Mouse (Mus musculus) MEL (cell line): ENCODE results near the gene Hectd1.

Experiments used
- BHLHE40 ChIP-seq: IDR thresholded peaks from 2 replicates; pipeline ENCODE4 v1.6.1; 2012; ENCODE audit warnings: low read depth, mild to moderate bottlenecking, inconsistent platforms, low read length, improper control_type of control experiment, borderline replicate concordance
- CTCF ChIP-seq, 3 experiments: IDR thresholded peaks in 2 of 3; conservative IDR thresholded peaks in 1 of 3; 2 replicates each; pipeline ENCODE4 v1.5.1; 2011 to 2012; ENCODE audit warnings: low read length in 3 of 3, low read depth in 2 of 3, mild to moderate bottlenecking in 2 of 3, improper control_type of control experiment in 1 of 3, inconsistent platforms in 1 of 3, mixed read lengths in 1 of 3, moderate library complexity in 1 of 3; ENCODE audit not compliant: control insufficient read depth in 1 of 3, insufficient read depth in 1 of 3, poor library complexity in 1 of 3, severe bottlenecking in 1 of 3
- EP300 ChIP-seq, 2 experiments: IDR thresholded peaks; 2 replicates each; pipeline ENCODE4 v1.6.1; 2011; ENCODE audit warnings: improper control_type of control experiment in 2 of 2, low read length in 2 of 2, low read depth in 1 of 2, mild to moderate bottlenecking in 1 of 2
- GATA1 ChIP-seq: IDR thresholded peaks from 2 replicates; pipeline ENCODE4 v1.6.1; 2011; ENCODE audit warnings: low read depth, low read length, improper control_type of control experiment
- ZMIZ1 ChIP-seq: IDR thresholded peaks from 2 replicates; pipeline ENCODE4 v1.6.1; 2012; ENCODE audit warnings: low read depth, mild to moderate bottlenecking, inconsistent platforms, low read length, improper control_type of control experiment, moderate library complexity

DNA sequence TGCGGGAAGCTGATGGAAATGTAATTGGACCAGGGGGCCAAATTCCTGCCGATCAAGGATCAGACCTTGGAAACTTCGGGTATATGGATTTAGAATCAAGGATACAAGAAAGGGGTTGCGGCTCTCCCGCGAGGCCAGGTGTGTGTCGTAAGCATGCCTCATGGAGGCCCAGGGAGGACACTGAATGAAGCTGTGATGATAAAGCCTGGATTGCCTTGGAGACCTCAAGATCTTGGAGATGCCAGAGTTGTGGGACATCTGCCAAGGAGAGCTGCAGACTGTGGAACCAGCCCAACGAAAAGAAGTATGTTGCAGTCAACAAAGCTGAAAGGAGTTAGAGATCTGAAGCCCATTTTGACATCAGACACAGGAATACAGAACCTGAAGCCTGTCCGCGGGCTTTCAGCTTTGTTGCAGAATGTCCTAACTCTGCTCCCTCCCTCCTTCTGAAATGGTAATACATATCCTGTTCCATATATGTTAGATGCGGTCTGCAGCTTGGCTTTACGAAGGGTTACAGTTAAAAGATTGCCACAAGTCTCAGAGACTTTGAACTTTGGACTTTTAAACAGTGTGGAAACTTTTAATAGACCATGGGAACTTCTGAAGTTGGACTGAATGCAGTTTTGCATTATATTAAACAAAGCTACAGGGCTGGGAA lies 73.3 kb downstream of the Hectd1 start:
- TF ChIP-seq ZMIZ1, result no peak
- TF ChIP-seq EP300 (IDR thresholded peaks at IDR 0.05; ENCODE audit: low read depth in 1 of 2, low read length in 2 of 2), result no peak
- no peak for TF ChIP-seq BHLHE40
- no peak for TF ChIP-seq GATA1
- no peak for TF ChIP-seq CTCF (IDR thresholded peaks at IDR 0.05 in 2 of 3, conservative IDR thresholded peaks at IDR 0.05 in 1 of 3; ENCODE audit: control insufficient read depth in 1 of 3, insufficient read depth in 1 of 3, low read depth in 2 of 3, low read length in 3 of 3, poor library complexity in 1 of 3, severe bottlenecking in 1 of 3)
